Mouse (Mus musculus): ENCODE measurements around the gene Gtsf1.

Gtsf1 gene

DNA sequence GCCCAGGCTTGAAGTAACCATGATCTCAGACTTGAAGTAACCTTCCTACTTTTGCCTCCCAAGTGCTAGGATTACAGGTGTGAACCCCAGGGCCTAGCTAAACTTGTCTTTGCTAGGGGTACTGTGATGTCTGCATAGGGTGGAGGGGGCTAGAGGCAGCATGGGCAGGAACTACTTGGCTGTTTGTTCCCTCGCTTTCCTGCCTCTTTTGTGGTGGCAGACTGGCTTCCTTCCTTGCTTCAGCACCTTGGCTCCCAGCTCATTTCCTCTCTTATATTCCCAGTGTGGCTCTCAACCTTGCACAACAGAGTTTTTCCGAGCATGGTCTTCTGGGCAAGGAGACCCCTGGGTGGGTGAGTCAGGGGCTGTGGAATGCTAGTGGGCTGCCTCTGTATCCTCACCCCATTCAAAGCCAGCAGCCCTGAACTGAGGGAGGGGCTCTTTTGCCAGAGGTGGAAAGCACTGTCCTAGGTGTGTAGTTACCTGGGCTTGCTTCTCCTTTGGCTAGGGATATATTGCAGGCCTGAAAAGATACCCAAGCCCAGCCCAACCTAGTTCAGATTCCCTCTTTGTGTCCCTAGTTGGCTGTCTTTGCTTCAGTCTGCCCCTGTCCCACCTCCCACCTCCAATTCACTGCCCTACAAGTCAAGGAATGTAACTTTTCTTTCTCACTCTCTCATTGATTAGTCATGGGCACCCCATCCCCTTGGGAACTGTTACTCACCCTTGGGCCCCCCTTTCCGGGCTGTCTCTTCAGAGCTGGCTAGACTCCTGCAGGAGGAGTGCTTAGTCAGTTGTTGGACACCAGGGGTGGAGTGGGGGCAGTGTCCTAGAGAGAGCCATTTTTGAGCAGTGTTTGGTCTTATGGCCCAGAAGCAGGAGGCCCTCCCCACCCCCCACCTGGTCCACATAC is 52.3 kb downstream of the Gtsf1 start:
- no peak for DNase-seq (ENCODE audit: low spot score)

GRCm38 (mm10) chr15:103376837-103377269 is 53.4 kb downstream of the Gtsf1 start:
- no peak for DNase-seq (ENCODE audit: low spot score)

GRCm38 (mm10) chr15:103375112-103375800 is 55.0 kb downstream of the Gtsf1 start:
- no peak for DNase-seq (ENCODE audit: low spot score)

- DNase-seq (ENCODE audit: low spot score) = no peak
Observed at GRCm38 (mm10) chr15:103372461-103372860, 57.8 kb downstream of the Gtsf1 start.

GRCm38 (mm10) chr15:103371741-103372140 is 58.5 kb downstream of the Gtsf1 start:
- no peak for DNase-seq (ENCODE audit: low spot score)

- no peak for DNase-seq (ENCODE audit: low spot score)
Observed at GRCm38 (mm10) chr15:103371208-103371607, 59.1 kb downstream of the Gtsf1 start.

DNA sequence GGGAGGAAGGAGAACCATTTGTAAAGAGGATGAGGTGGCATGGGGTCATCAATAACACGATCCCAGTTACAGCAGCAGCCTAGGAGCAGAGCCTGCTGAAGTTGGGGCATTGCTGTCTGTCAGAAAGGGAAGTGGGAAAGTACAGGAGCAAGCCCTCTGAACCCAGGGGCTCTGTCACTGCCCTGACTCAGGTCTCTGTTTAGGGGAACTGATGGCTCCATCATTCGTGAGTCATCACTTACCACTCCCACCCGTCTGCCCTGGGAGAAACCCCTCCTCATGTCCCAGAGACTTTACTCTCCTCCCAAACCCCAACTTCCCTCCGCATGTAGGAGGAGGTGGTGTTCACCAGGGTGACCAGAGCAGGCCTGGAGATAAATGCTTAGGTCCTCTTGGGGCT is 59.8 kb downstream of the Gtsf1 start:
- DNase-seq (ENCODE audit: low spot score) = no peak

DNA sequence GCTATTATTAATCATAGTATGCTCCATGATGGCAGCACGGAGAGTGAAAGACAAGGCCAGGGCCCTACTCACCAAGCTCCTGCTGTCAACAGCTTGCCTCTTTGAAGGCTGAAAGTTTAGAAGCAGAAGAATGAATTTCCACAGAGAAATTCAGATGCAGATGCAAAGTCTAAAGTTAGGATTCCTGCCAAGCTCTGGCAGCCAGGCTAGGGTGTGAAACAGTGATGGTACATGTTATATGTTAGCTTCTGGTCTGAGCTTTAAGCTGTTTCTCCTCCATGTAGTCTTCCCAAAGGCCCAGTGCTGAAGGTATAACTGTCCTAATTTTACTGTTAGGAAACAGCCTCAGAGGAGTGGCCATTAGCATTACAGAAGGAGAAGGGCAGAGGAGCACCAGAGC is 61.1 kb downstream of the Gtsf1 start:
- DNase-seq (ENCODE audit: low spot score) = no peak

DNA sequence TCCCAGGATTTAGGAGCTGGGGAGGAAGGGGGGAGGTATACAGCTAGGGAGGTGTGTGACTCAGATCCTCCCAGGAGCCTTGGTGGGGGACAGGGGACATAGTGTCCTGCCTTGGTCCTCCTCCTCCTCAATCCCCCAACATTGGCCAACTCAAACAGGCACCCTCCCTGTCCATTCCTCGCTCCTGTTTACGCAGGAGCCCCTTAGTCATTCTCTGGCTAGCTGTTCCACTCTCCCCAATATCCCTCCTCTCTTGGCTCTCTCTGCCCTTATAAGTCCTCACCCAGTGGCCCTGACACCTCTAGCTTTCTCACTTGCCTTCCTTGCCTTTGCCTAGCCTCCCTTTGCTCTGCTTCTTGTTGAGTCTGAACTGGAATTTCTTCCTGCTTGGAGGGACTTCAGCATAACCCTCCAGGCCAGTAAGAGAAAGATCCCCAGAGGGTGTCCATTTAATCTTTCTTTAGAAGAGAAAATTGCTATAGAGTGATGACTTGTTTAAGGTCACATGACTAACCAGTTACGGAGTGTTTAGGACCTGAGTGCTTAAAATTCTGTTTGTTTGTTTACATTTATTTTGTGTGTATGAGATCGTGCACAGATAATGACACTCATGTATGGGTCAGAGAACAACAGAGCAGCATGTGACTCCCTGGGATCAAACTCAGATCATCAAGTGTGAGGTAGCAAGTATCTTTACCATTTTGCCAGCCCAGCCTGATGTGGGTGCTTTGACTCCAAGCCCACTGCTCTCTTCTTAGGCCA is 61.9 kb downstream of the Gtsf1 start:
- DNase-seq (ENCODE audit: low spot score) = no peak

DNA sequence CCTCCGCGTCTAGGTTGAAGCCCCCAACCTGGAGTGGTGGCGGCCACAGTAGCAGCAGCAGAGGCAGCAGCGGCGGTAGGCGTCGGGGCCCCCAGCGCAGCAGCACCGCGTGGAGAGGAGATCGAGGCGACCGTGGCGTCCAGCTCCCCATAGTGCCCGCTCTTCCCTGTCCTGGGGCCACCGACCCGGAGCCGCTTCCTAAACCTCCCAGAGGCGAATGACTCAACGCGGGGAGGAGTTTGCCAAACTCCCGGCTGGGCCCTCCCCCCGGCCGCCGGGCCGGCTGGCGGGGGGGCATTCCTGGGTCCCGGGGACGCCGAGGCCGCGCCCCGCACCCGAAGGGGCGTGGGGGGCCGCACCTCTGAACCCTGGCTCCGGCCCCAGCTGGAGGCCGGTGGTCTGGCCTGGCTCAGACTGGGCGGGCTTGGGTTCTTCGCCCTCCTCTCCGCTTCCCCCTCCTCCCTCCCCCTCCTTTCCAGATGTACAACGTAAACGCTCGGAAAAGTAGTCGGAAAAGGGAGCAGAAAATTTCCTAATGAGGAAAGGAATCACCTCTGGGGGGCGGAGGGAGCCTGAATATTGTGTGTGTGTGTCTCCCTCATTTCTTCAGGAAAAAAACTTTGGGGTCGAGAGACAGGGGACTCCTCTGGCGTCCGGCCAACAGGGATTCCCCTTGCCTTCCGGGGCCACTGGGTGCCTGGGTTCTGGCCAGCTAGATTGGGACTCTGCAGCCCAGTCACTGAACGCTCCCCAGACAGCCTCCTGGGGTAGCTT is 63.7 kb downstream of the Gtsf1 start, which contains the start of gene Itga5:
Gene Itga5, minus strand, starts transcription at position 388 of the 774 bp plus-strand sequence.
- DNase-seq (ENCODE audit: low spot score) = peak; percentile 79

GRCm38 (mm10) chr15:103365471-103366375 is 64.5 kb downstream of the Gtsf1 start:
- no peak for DNase-seq (ENCODE audit: low spot score)

DNA sequence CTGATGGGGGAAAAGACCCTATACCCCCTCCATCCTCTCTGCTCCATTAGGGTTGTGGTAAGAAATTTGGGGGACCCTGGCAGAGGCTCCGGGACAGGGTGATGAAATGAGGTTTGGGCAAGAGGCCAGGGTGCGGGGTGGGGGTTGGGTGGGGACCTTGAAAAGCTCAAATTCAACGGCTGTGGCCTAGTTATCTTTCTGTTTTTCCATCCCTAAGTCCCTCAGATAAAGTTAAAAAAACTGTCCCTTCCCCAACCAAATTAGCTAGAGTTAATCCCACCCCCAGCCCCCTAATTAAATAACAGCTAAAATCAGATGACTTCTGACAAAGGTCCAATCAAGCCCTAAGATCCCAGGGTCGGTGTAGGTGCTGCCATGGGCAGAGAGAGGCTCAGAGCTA is 65.5 kb downstream of the Gtsf1 start:
- DNase-seq (ENCODE audit: low spot score) = no peak

- no peak for DNase-seq (ENCODE audit: low spot score)
Observed at GRCm38 (mm10) chr15:103363809-103364208, 66.5 kb downstream of the Gtsf1 start.

GRCm38 (mm10) chr15:103362950-103363349 is 67.3 kb downstream of the Gtsf1 start:
- no peak for DNase-seq (ENCODE audit: low spot score)

DNA sequence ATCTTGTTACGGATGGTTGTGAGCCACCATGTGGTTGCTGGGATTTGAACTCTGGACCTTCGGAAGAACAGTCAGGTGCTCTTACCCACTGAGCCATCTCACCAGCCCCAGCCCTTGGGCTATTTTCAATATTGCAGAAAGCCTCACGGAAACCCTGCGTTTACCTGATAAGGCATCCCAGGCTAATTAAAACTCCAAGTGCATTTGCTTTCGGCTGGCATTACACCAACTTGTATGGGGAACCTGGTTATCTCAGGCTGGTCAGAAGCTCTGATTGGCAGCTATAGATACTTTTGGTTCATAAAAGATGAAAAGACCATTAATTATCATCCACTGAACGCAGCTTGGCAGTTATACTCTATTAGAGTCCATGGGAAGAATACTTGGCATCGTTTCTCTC is 67.9 kb downstream of the Gtsf1 start:
- no peak for DNase-seq (ENCODE audit: low spot score)

DNA sequence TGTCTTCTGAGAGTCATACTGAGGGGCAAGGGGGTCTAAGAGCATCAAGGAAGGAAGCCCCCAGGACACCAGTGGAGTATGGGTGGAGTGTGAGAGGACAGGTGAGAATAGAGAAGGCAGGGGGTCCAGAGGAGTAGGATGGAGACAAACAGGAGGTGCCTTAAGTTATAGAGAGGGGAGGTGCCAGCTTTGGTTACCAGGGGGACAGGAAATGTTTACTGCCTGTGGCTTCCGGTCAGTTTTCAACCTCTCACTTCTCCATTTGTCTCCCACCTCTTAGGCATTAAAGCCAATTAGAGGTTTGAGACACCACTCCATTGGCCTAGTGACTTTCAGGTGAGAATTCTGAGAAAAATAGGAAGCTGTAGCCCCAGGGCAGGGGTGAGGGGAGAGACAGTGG is 69.0 kb downstream of the Gtsf1 start:
- DNase-seq (ENCODE audit: low spot score) = no peak

GRCm38 (mm10) chr15:103359869-103360602 is 70.2 kb downstream of the Gtsf1 start:
- DNase-seq (ENCODE audit: low spot score) = no peak

- DNase-seq (ENCODE audit: low spot score) = no peak
Observed at GRCm38 (mm10) chr15:103359122-103359510, 71.2 kb downstream of the Gtsf1 start.

DNA sequence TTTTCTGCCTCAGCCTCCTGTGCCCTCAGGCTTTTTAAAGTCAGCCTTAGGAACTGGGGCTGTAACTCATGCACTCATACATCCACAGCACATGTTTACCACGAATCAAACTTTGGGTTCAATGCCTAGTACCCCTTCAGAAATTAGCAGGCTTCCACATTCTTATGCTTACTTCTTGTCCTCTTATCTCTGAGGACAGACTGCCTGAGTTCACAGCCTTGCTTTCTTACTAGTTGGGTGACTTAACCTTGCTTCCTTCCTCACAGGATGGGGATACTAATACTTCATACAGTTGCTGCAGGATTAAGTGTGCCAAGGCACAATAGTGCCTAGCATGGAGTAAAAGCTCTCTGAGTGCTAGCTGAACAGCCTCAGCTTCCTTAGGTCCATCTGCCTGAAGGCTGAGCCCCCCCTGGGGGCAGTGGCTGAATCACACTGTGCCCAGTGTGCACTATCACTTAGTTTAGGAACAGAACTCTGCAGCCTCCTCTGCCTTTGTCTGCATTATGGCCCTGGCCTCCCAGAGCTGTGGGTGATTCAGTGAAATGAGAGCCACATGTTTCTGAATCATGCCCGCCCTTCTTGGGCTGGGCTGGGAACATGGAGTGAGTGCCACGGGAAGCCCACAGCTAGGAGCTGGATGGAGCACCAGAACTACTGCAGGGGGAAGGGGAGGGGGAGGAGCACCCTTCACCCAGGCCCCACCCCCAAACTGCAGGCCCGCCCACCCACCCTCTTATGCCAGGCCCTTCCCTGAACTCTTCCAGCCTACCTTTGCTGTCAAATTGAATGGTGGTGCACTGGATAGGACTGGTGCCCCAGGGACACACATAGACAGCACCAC is 71.8 kb downstream of the Gtsf1 start:
- DNase-seq (ENCODE audit: low spot score) = no peak
